Mouse (Mus musculus): ENCODE measurements around the gene Rora. TPM values are rescaled to one million over a fixed set of nuclear protein-coding genes. Genes with fewer than 3 reads are reported as not detected.

Rora gene
- polyA plus RNA-seq, 1 experiment from 2014 or later: 5.0 TPM

DNA sequence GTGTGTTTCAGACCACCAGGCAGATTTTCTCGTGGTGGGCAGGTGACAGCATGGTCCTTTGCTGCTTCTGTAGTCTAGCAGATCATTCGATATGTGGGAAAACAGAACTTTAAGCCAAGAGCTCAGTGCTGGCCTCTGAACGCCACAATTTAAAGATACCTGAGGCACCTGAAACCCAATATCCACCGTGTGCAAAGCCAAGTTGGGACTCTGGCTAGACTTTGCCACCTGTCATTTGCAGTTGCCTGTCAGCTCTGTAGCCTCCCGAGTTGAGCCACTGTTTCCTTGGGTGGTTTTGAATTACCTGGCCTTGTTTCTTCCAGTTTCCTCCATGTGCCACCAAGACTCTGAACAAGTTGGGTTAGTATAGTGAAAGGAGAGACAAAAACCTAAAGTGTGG is 82.3 kb downstream of the Rora start:
- DNase-seq (ENCODE audit: low spot score): no peak

DNA sequence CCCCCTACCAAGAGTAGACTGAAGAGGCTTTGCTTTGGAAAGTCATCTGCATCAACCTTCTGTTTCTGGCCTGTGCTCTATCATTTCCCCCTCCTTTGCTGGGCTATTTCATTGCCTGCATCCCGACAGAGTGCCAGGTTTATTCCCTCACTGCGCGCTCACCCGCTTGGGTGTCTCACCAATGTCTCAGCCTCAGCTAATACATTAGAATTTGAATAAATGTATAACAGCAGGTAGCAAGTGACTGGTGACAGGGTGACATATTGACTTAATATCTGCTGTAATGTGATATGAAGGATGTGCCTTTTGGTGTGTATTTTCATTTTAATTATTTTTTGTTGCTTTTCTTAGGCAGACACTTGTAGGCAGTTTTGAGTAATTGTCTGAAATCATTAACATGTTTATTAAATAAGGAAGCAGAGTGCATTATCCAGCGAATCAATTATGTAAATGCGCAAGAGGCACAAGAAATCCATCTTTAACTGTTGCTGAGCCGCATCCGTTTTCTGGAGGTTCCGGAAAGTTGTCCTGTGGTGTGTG is 83.7 kb downstream of the Rora start:
- Histone ChIP-seq H3K4me1 (no peaks in the 10 kb centered on the region), H3K27ac (no peak overlapping the region), H3K36me3 (0 out of 2 replicates have a peak, but pooled peaks cover 2% of the 10 kb centered on the region), H3K9me3 (no peaks in the 10 kb centered on the region), H3K27me3 (ENCODE audit: insufficient read depth, poor library complexity, severe bottlenecking) (no peaks in the 10 kb centered on the region), H3K4me3 (no peak overlapping the region)
- 94% methylated on average over 9 of the region's 9 CpGs for WGBS
- no peak for DNase-seq (ENCODE audit: low spot score)

More for the DNA sequence above, 82.3 kb downstream of the Rora start:
- Histone ChIP-seq H3K36me3 (0 out of 2 replicates have a peak, but pooled peaks cover 7% of the 10 kb centered on the region), H3K4me1 (no peaks in the 10 kb centered on the region), H3K27me3 (ENCODE audit: insufficient read depth, poor library complexity, severe bottlenecking) (no peaks in the 10 kb centered on the region), H3K9me3 (no peaks in the 10 kb centered on the region), H3K4me3 (no peak overlapping the region), H3K27ac (no peak overlapping the region)
- WGBS: 83% methylated on average over 5 of the region's 5 CpGs

- no peaks in the 10 kb centered on the region for H3K9me3 ChIP-seq
- H3K36me3 ChIP-seq: no peaks in the 10 kb centered on the region
- WGBS: 82% methylated on average over 11 of the region's 11 CpGs
- DNase-seq (ENCODE audit: low spot score): no peak
- no peaks in the 10 kb centered on the region for H3K4me1 ChIP-seq
- H3K27ac ChIP-seq: no peak overlapping the region
- H3K27me3 ChIP-seq (ENCODE audit: insufficient read depth, poor library complexity, severe bottlenecking): no peaks in the 10 kb centered on the region
- H3K4me3 ChIP-seq: no peak overlapping the region
Observed at GRCm38 (mm10) chr9:68745931-68746646, 92.5 kb downstream of the Rora start.

DNA sequence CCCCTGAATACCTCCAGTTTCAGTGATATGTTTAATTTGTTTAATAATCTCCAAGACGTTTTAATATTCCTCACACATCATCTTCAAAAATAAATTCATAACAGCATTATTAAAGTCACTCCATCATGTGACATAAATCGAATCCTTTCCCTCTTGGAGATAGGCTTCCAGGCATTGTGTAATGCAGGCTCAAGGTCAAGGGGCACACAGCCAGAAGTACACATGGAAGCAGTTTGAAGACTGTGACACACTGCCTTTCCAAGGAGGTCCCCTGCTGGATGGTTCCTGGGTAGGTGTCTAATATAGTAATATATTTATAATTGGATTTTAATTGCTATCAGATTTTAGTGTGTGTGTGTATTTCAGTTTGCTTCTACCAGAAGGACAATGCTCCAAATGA is 103.4 kb downstream of the Rora start:
- 63% methylated on average over 2 of the region's 2 CpGs for WGBS
- Histone ChIP-seq H3K4me1 (peaks cover 22% of the 10 kb centered on the region), H3K4me3 (no peak overlapping the region), H3K27me3 (ENCODE audit: insufficient read depth, poor library complexity, severe bottlenecking) (no peaks in the 10 kb centered on the region), H3K36me3 (no peaks in the 10 kb centered on the region), H3K9me3 (no peaks in the 10 kb centered on the region), H3K27ac (no peak overlapping the region)
- DNase-seq (ENCODE audit: low spot score): no peak

- no peaks in the 10 kb centered on the region for H3K27me3 ChIP-seq (ENCODE audit: insufficient read depth, poor library complexity, severe bottlenecking)
- H3K4me1 ChIP-seq: peaks cover 19% of the 10 kb centered on the region
- no peak for DNase-seq (ENCODE audit: low spot score)
- H3K36me3 ChIP-seq: no peaks in the 10 kb centered on the region
- H3K9me3 ChIP-seq: no peaks in the 10 kb centered on the region
- 67% methylated on average over 8 of the region's 8 CpGs for WGBS
- no peak overlapping the region for H3K27ac ChIP-seq
- no peak overlapping the region for H3K4me3 ChIP-seq
Observed at GRCm38 (mm10) chr9:68759324-68759723, 105.7 kb downstream of the Rora start.

- Histone ChIP-seq H3K27me3 (ENCODE audit: insufficient read depth, poor library complexity, severe bottlenecking) (no peaks in the 10 kb centered on the region), H3K9me3 (no peaks in the 10 kb centered on the region), H3K4me3 (no peak overlapping the region), H3K36me3 (no peaks in the 10 kb centered on the region), H3K4me1 (peaks cover 19% of the 10 kb centered on the region), H3K27ac (no peak overlapping the region)
- WGBS: 70% methylated on average over 4 of the region's 4 CpGs
- no peak for DNase-seq (ENCODE audit: low spot score)
Observed at GRCm38 (mm10) chr9:68760329-68760728, 106.7 kb downstream of the Rora start.

DNA sequence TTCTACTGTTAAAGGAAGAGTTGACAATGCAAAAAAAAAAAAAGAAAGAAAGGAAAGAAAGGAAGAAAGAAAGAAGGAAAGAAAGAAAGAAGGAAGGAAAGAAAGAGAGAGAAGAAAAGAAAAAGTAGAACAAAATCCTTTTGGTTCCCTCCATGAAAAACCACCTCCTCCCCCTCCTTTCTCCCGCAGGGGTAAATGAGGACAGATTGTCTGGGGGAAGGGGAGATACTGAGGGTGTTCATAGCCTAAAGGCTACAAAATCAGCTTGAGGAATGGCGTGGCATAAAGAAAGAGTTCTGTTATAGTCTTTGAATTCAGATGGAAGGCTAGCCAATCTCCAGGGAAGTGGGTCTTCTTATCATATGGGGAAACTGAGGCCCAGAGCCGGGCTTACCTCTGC is 107.3 kb downstream of the Rora start:
- Histone ChIP-seq H3K27me3 (ENCODE audit: insufficient read depth, poor library complexity, severe bottlenecking) (no peaks in the 10 kb centered on the region), H3K4me1 (peaks cover 19% of the 10 kb centered on the region), H3K9me3 (no peaks in the 10 kb centered on the region), H3K4me3 (no peak overlapping the region), H3K36me3 (no peaks in the 10 kb centered on the region), H3K27ac (no peak overlapping the region)
- no peak for DNase-seq (ENCODE audit: low spot score)
- 54% methylated on average over 3 of the region's 3 CpGs for WGBS

DNA sequence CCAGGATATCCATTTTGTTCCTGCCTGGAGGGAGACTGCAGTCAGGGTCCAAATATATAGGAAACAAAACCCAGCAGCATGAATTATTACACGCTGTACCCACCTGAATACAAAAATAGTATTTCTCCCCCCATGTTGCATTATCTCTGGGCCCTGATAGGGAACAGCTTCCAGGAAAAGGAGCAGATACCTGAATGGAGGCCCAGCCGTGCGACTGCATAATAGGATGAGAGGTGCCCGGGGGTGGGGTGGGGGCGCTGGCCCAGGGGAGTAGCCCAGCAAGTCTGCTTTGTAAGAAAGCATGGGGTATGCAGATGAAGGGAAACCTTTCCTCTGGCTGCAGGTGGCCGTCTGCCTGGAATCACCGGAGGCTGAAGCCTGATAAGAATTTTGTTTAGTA is 108.1 kb downstream of the Rora start:
- WGBS: 11% methylated on average over 7 of the region's 7 CpGs
- H3K4me3 ChIP-seq: no peak overlapping the region

GRCm38 (mm10) chr9:68765595-68765994 is 112.0 kb downstream of the Rora start:
- H3K36me3 ChIP-seq: no peaks in the 10 kb centered on the region
- no peaks in the 10 kb centered on the region for H3K27me3 ChIP-seq (ENCODE audit: insufficient read depth, poor library complexity, severe bottlenecking)
- no peak overlapping the region for H3K27ac ChIP-seq
- peaks cover 14% of the 10 kb centered on the region for H3K4me1 ChIP-seq
- 71% methylated on average over 1 of the region's 1 CpGs for WGBS
- H3K9me3 ChIP-seq: no peaks in the 10 kb centered on the region
- no peak for DNase-seq (ENCODE audit: low spot score)
- H3K4me3 ChIP-seq: no peak overlapping the region

More for the DNA sequence above, 108.1 kb downstream of the Rora start:
- no peaks in the 10 kb centered on the region for H3K9me3 ChIP-seq
- no peak overlapping the region for H3K27ac ChIP-seq
- DNase-seq (ENCODE audit: low spot score): no peak
- no peaks in the 10 kb centered on the region for H3K36me3 ChIP-seq
- H3K4me1 ChIP-seq: peaks cover 14% of the 10 kb centered on the region
- no peaks in the 10 kb centered on the region for H3K27me3 ChIP-seq (ENCODE audit: insufficient read depth, poor library complexity, severe bottlenecking)

- Histone ChIP-seq H3K4me1 (no peaks in the 10 kb centered on the region), H3K27ac (no peak overlapping the region), H3K36me3 (no peaks in the 10 kb centered on the region), H3K27me3 (ENCODE audit: insufficient read depth, poor library complexity, severe bottlenecking) (no peaks in the 10 kb centered on the region), H3K9me3 (no peaks in the 10 kb centered on the region), H3K4me3 (no peak overlapping the region)
- no peak for DNase-seq (ENCODE audit: low spot score)
- WGBS: 39% methylated on average over 1 of the region's 1 CpGs
Observed at GRCm38 (mm10) chr9:68769638-68770037, 116.1 kb downstream of the Rora start.

- Histone ChIP-seq H3K27me3 (ENCODE audit: insufficient read depth, poor library complexity, severe bottlenecking) (no peaks in the 10 kb centered on the region), H3K36me3 (no peaks in the 10 kb centered on the region), H3K9me3 (no peaks in the 10 kb centered on the region), H3K4me1 (no peaks in the 10 kb centered on the region), H3K4me3 (no peak overlapping the region), H3K27ac (no peak overlapping the region)
- DNase-seq (ENCODE audit: low spot score): no peak
- 91% methylated on average over 3 of the region's 3 CpGs for WGBS
Observed at GRCm38 (mm10) chr9:68771383-68771782, 117.8 kb downstream of the Rora start.

DNA sequence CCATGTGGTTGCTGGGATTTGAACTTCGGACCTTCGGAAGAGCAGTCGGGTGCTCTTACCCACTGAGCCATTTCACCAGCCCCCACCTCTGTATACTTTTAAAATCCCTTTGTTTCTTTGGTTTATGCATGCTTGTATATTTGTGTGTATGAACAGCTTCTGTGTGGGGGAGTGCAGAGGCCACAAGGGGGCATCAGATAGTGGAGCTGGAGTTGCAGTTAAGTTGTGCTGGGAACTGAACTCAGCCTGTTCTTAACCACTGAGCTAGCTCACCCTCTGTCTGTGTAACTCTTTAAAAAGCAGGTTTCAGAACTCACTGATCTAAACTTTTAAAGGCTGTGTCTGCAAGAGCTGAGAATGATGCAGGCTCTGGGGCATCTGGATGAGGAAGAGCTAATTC is 120.2 kb downstream of the Rora start:
- Histone ChIP-seq H3K9me3 (no peaks in the 10 kb centered on the region), H3K27ac (no peak overlapping the region), H3K36me3 (no peaks in the 10 kb centered on the region), H3K27me3 (ENCODE audit: insufficient read depth, poor library complexity, severe bottlenecking) (no peaks in the 10 kb centered on the region), H3K4me1 (no peaks in the 10 kb centered on the region), H3K4me3 (no peak overlapping the region)
- DNase-seq (ENCODE audit: low spot score): no peak
- 91% methylated on average over 3 of the region's 3 CpGs for WGBS

DNA sequence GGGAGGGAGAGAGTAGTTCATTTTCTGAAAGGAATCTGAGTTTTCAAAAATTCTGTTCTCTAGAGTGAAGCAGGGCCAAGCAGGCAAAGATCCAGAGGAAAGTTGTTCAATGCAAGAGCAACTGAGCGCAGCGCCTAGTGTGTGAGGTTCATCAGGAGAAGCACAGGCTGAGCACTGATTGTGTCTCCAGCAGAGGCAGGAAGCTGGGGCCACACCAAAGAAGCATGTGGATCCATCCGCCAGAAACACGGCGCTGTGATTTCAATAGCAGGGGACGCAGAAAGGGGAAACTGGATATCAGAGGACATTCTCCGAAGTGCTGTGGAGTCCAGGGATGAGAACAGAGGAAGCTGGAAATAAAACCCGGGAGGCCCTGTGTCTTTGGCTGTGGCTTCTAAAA is 128.4 kb downstream of the Rora start:
- H3K36me3 ChIP-seq: no peaks in the 10 kb centered on the region
- no peaks in the 10 kb centered on the region for H3K9me3 ChIP-seq
- H3K27ac ChIP-seq: peak overlapping the region; percentile 56
- no peak overlapping the region for H3K4me3 ChIP-seq
- no peak for DNase-seq (ENCODE audit: low spot score)
- H3K4me1 ChIP-seq: peaks cover 36% of the 10 kb centered on the region
- H3K27me3 ChIP-seq (ENCODE audit: insufficient read depth, poor library complexity, severe bottlenecking): no peaks in the 10 kb centered on the region
- WGBS: 58% methylated on average over 8 of the region's 8 CpGs
